ENCODE assay signal across 8 mouse cellular contexts in the genomic region with DNA sequence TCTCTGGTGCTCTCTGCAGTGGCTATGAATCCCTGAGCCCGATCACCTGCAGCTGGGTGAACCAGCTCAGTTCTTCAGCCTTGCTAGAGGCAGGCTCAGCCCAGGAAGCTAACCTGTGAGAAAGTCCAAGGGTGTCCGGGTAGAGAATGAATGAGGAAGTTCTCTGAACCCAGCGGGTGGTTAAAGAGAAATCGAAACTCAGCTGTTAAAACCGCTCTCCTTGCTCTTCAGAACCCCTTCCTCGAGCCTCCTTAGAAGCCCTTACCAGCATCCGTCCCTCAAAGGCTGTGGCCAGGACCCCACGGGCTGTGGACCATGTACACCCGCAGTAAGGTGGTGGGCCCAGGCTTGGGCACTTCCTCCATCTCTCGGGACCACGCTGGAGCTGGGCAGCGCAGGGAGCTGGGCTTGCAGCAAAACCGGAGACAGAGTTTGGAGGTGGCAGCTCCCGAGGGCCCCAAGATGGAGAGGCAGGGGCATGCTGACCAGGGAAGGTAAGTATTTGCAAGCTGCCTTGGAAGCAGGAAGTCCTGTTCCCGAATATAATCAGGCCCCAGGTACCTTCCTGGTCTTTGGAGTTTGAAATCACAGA. TPM values are rescaled to one million over a fixed set of nuclear protein-coding genes. Genes with fewer than 3 reads are reported as not detected.
A peak's percentile ranks its signal among the peaks of the same experiment; 100 is the strongest.
DNase-seq lines count a peak whose midpoint lies in the region; ATAC-seq lines count a peak whose summit lies in the region.

Epsti1 (plus strand) TSS at position 69 of the 592 bp plus-strand sequence.

- no peaks in the 10 kb centered on the region for H3K36me3 ChIP-seq in forebrain, embryonic 10.5 days (replicated peaks)
- no peaks in the 10 kb centered on the region for H3K36me3 ChIP-seq in forebrain, embryonic 12.5 days (replicated peaks)
- H3K36me3 ChIP-seq in limb, embryonic 10.5 days = no peaks in the 10 kb centered on the region
- H3K36me3 ChIP-seq in forebrain, embryonic 15.5 days = no peaks in the 10 kb centered on the region

- H3K4me2 ChIP-seq in forebrain, embryonic 12.5 days = no peak within 1 kb of the TSS
- no peak within 1 kb of the TSS for H3K4me2 ChIP-seq in forebrain, embryonic 15.5 days (replicated peaks)

- no peak for DNase-seq in forebrain, embryonic 10.5 days (ENCODE audit: extremely low spot score, low spot score)
- no peak for DNase-seq in limb, embryonic 10.5 days (ENCODE audit: low spot score)
- no peak for DNase-seq in frontal cortex, postnatal 14 days (ENCODE audit: low spot score in 2 of 2)
- DNase-seq in cerebellum, postnatal 4 days (ENCODE audit: low spot score in 2 of 2) = no peak

- no peak within 1 kb of the TSS for H3K9ac ChIP-seq in forebrain, embryonic 12.5 days
- no peak within 1 kb of the TSS for H3K9ac ChIP-seq in forebrain, embryonic 15.5 days (replicated peaks)

- no peak for ATAC-seq in forebrain, embryonic 12.5 days (ENCODE audit: low FRiP score)
- peak; percentile 90 for ATAC-seq in neutrophil, adult 5-6 weeks (ENCODE audit: extremely low read depth, insufficient number of reproducible peaks, low FRiP score, poor library complexity, severe bottlenecking)
- no peak for ATAC-seq in forebrain, embryonic 15.5 days (replicated peaks)

- no peaks in the 10 kb centered on the region for H3K27me3 ChIP-seq in forebrain, embryonic 10.5 days (ENCODE audit: poor library complexity, severe bottlenecking)
- H3K27me3 ChIP-seq in forebrain, embryonic 12.5 days = no peaks in the 10 kb centered on the region
- H3K27me3 ChIP-seq in limb, embryonic 10.5 days (ENCODE audit: low read depth, poor library complexity, severe bottlenecking) = no peaks in the 10 kb centered on the region
- H3K27me3 ChIP-seq in forebrain, embryonic 15.5 days = no peaks in the 10 kb centered on the region

- H3K4me1 ChIP-seq in forebrain, embryonic 10.5 days = 0 out of 2 replicates have a peak, but pooled peaks cover 5% of the 10 kb centered on the region
- H3K4me1 ChIP-seq in forebrain, embryonic 12.5 days = 0 out of 2 replicates have a peak, but pooled peaks cover 3% of the 10 kb centered on the region
- H3K4me1 ChIP-seq in brown adipose tissue, adult 24 weeks (ENCODE audit: control insufficient read depth, insufficient read depth, insufficient read length, low read length) = no peaks in the 10 kb centered on the region
- H3K4me1 ChIP-seq in limb, embryonic 10.5 days = peaks cover 6% of the 10 kb centered on the region; the same call in 1 of the 2 replicates
- H3K4me1 ChIP-seq in forebrain, embryonic 15.5 days = no peaks in the 10 kb centered on the region

- no peak within 1 kb of the TSS for H3K4me3 ChIP-seq in forebrain, embryonic 10.5 days
- H3K4me3 ChIP-seq in forebrain, embryonic 12.5 days (replicated peaks) = no peak within 1 kb of the TSS
- peak within 1 kb of the TSS; percentile 64 for H3K4me3 ChIP-seq in brown adipose tissue, adult 24 weeks (ENCODE audit: insufficient read depth, low read depth, low read length)
- no peak within 1 kb of the TSS for H3K4me3 ChIP-seq in limb, embryonic 10.5 days
- H3K4me3 ChIP-seq in forebrain, embryonic 15.5 days = no peak within 1 kb of the TSS

- H3K9me3 ChIP-seq in forebrain, embryonic 10.5 days = no peaks in the 10 kb centered on the region
- no peaks in the 10 kb centered on the region for H3K9me3 ChIP-seq in forebrain, embryonic 12.5 days
- H3K9me3 ChIP-seq in limb, embryonic 10.5 days (replicated peaks) = no peaks in the 10 kb centered on the region
- no peaks in the 10 kb centered on the region for H3K9me3 ChIP-seq in forebrain, embryonic 15.5 days

- 68% methylated on average over 15 of the region's 15 CpGs for WGBS in forebrain, embryonic 10.5 days
- WGBS in forebrain, embryonic 12.5 days = 67% methylated on average over 15 of the region's 15 CpGs
- WGBS in limb, embryonic 10.5 days = 57% methylated on average over 15 of the region's 15 CpGs
- WGBS in forebrain, embryonic 15.5 days = 64% methylated on average over 15 of the region's 15 CpGs

- 0 out of 2 replicates have a peak within 1 kb of the TSS, but pooled peaks have one; percentile 25 for H3K27ac ChIP-seq in forebrain, embryonic 10.5 days
- no peak within 1 kb of the TSS for H3K27ac ChIP-seq in forebrain, embryonic 12.5 days
- peak within 1 kb of the TSS; percentile 61 for H3K27ac ChIP-seq in brown adipose tissue, adult 24 weeks (replicated peaks; ENCODE audit: low read depth, low read length)
- H3K27ac ChIP-seq in limb, embryonic 10.5 days = 0 out of 2 replicates have a peak within 1 kb of the TSS, but pooled peaks have one; percentile 26
- H3K27ac ChIP-seq in forebrain, embryonic 15.5 days (replicated peaks) = no peak within 1 kb of the TSS

RNA-seq across cellular contexts. Expression of gene Epsti1, which starts in this region (rescaled TPM):
- polyA plus RNA-seq in forebrain, embryonic 10.5 days (2016; fragmentation: Nextera tagmentation; extraction: Ambion mirVana) = not detected in 2 replicates
- 0.19 and 0.22 TPM in 2 replicates for polyA plus RNA-seq in forebrain, embryonic 12.5 days (2016; fragmentation: Nextera tagmentation; extraction: Ambion mirVana)
- 2.2 TPM in 2 replicates for polyA plus RNA-seq in brown adipose tissue, adult 24 weeks (2012; ENCODE audit: insufficient read depth, insufficient read length, missing spikeins)
- 0.08 TPM in 1 of 2 replicates, not detected in the other for polyA plus RNA-seq in limb, embryonic 10.5 days (2016; fragmentation: Nextera tagmentation; extraction: Ambion mirVana)
- 147 and 149 TPM in 2 replicates for total RNA-seq in neutrophil, adult 5-6 weeks (2017)
- polyA plus RNA-seq in forebrain, embryonic 15.5 days (2015; fragmentation: Nextera tagmentation; extraction: Ambion mirVana) = 0.20 and 0.34 TPM in 2 replicates

Comparison
In these comparisons a context has a peak if more than half of its experiments do, and no peak if none do; other contexts are left out.
1. H3K27ac ChIP-seq: peak in forebrain, embryonic 10.5 days (single experiment), brown adipose tissue, adult 24 weeks (single experiment) and limb, embryonic 10.5 days (single experiment); none in forebrain, embryonic 12.5 days (single experiment) and forebrain, embryonic 15.5 days (single experiment).